16 mouse cellular contexts compared by ENCODE assay signal in genomic region chr7:127604256-127604655, GRCm38 (mm10). TPM values are rescaled to one million over a fixed set of nuclear protein-coding genes. Genes with fewer than 3 reads are reported as not detected.
"Had no signal": no experiment of that assay in that cellular context is flagged by ENCODE, and none has a peak within 500 bp of the region (broad histone marks: within the 10 kb centered on the region; RNA-seq: fewer than 3 reads in every experiment).

No protein-coding gene starts in this region.

- H3K4me1 ChIP-seq: limb, embryonic 13.5 days; liver, embryonic 15.5 days had no signal

- H3K27me3 ChIP-seq: limb, embryonic 13.5 days; liver, embryonic 15.5 days; megakaryocyte, embryonic 14.5 days had no signal

- H3K27ac ChIP-seq: kidney, postnatal 0 days; limb, embryonic 13.5 days; liver, embryonic 15.5 days had no signal

- ATAC-seq: midbrain, embryonic 16.5 days had no signal

- DNase-seq: kidney, adult 8-10 months; kidney, postnatal 36 days; left cerebral cortex, postnatal 4 days; lung, embryonic 14.5 days; lung, postnatal 10 days; lung, postnatal 4 days; right cerebral cortex, adult 18-20 months; right cerebral cortex, postnatal 25 days; thymus, adult 18-20 months; thymus, postnatal 14 days had no signal

- H3K4me3 ChIP-seq: limb, embryonic 13.5 days; liver, embryonic 15.5 days; megakaryocyte, embryonic 14.5 days had no signal

RNA-seq across cellular contexts. Expression of gene Tmem265, which starts 43.1 kb away (rescaled TPM):
- polyA plus RNA-seq: liver, adult 2 months had no signal
